Mouse (Mus musculus) liver, postnatal 0 days (tissue): Measurements from ENCODE around the gene Spint4.

Source experiments
- CTCF ChIP-seq: sonication (generic); IDR thresholded peaks from 2 replicates; pipeline ENCODE4 v1.5.1; 2016; ENCODE audit warnings: antibody characterized with exemption, low read depth
- EP300 ChIP-seq: IDR thresholded peaks from 2 replicates; pipeline ENCODE4 v1.6.1; 2016; ENCODE audit warnings: antibody characterized with exemption, low read depth, mild to moderate bottlenecking

DNA sequence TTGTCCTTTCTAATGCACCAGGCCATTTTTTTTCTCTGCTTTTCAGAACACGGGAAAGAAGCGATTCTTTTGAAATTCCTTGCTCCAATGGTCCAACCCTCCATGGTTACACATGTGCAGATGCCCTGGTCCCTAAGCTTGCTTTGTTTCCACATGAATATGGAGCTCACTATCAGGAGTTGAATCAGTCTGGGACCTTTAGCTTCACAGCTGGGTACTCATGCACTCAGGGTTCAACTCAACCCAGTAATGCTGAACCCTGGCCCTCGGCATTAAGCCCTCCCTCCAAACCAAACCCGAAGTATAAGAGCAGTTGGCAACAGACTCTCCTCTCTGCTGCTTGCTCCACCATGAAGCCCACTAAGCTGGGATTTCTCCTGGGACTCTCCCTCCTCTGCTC, at the start of gene Spint4:
- no peak for TF ChIP-seq CTCF
- no peak for TF ChIP-seq EP300
